In genomic region chr5:34205788-34206187, GRCm38 (mm10) we compare ENCODE assay signal across 14 mouse cellular contexts. TPM values are rescaled to one million over a fixed set of nuclear protein-coding genes. Genes with fewer than 3 reads are reported as not detected.
"Had no signal": no experiment of that assay in that cellular context is flagged by ENCODE, and none has a peak within 500 bp of the region (broad histone marks: within the 10 kb centered on the region; RNA-seq: fewer than 3 reads in every experiment).

No protein-coding gene starts in this region.

- H3K36me3 ChIP-seq: limb, embryonic 12.5 days; liver, embryonic 13.5 days; lung, embryonic 15.5 days; midbrain, embryonic 13.5 days; neural tube, embryonic 15.5 days had no signal

- H3K27me3 ChIP-seq: limb, embryonic 12.5 days; liver, embryonic 13.5 days; lung, embryonic 15.5 days; midbrain, embryonic 13.5 days; neural tube, embryonic 15.5 days had no signal

- DNase-seq: kidney, postnatal 36 days; liver; liver, embryonic 13.5 days; liver, postnatal 0 days; lung, postnatal 14 days; right cerebral cortex, adult 18-20 months had no signal

- H3K27ac ChIP-seq: kidney, postnatal 0 days; layer of hippocampus, adult 2 months; limb, embryonic 12.5 days; liver, embryonic 13.5 days; lung, embryonic 15.5 days; macrophage; midbrain, embryonic 13.5 days; neural tube, embryonic 15.5 days; stomach, postnatal 0 days had no signal

- H3K4me1 ChIP-seq: limb, embryonic 12.5 days; neural tube, embryonic 15.5 days had no signal

- H3K4me3 ChIP-seq: layer of hippocampus, adult 2 months; limb, embryonic 12.5 days; liver, embryonic 13.5 days; lung, embryonic 15.5 days; midbrain, embryonic 13.5 days; neural tube, embryonic 15.5 days had no signal

RNA-seq across cellular contexts. Expression of gene Poln, which starts 36.5 kb away (rescaled TPM):
- polyA plus RNA-seq: macrophage had no signal
